Mouse (Mus musculus) C2C12 (cell line): ENCODE data around the gene Dhrs3. TPM values are rescaled to one million over a fixed set of nuclear protein-coding genes. Genes with fewer than 3 reads are reported as not detected.

ENCODE experiments used
- H3K27me3 ChIP-seq: one replicate; pipeline ENCODE4 v1.6.1; 2011; ENCODE audit not compliant: control insufficient read depth, insufficient read depth, insufficient read length
- H3K36me3 ChIP-seq: one replicate; pipeline ENCODE4 v1.6.1; 2011; ENCODE audit not compliant: control insufficient read depth, insufficient read depth
- H3K4me3 ChIP-seq: one replicate; pipeline ENCODE4 v1.5.1; 2011; ENCODE audit warnings: mild to moderate bottlenecking, control low read depth; ENCODE audit not compliant: poor library complexity, insufficient read depth, severe bottlenecking
- H3K79me2 ChIP-seq: one replicate; pipeline ENCODE4 v1.6.1; 2011; ENCODE audit not compliant: control insufficient read depth, insufficient read depth
- H3K79me3 ChIP-seq: one replicate; pipeline ENCODE4 v1.6.1; 2011; ENCODE audit warnings: low read depth, control low read depth
- H3ac ChIP-seq: one replicate; pipeline ENCODE3; 2011; ENCODE audit warnings: low read depth; ENCODE audit not compliant: control insufficient read depth, insufficient read length
- CEBPB ChIP-seq: IDR thresholded peaks from one replicate; pipeline ENCODE4 v1.6.1; 2011; ENCODE audit warnings: low read depth, mild to moderate bottlenecking, control low read depth, moderate library complexity
- CTCF ChIP-seq: IDR thresholded peaks from one replicate; pipeline ENCODE4 v1.5.1; 2011; ENCODE audit not compliant: control insufficient read depth, insufficient read depth, insufficient read length
- FOSL1 ChIP-seq: IDR thresholded peaks from one replicate; pipeline ENCODE4 v1.8.0; 2011; ENCODE audit warnings: mild to moderate bottlenecking, low read length; ENCODE audit not compliant: poor library complexity, insufficient read depth, severe bottlenecking
- MAX ChIP-seq: IDR thresholded peaks from one replicate; pipeline ENCODE4 v1.6.1; 2011; ENCODE audit warnings: mild to moderate bottlenecking, control low read depth
- MYOD1 ChIP-seq: IDR thresholded peaks from one replicate; pipeline ENCODE4 v1.6.1; 2011; ENCODE audit warnings: low read depth; ENCODE audit not compliant: control insufficient read depth, insufficient read length
- MYOG ChIP-seq: IDR thresholded peaks from one replicate; pipeline ENCODE4 v1.6.1; 2011; ENCODE audit not compliant: control insufficient read depth, insufficient read length; ENCODE audit errors: extremely low read depth
- USF1 ChIP-seq: IDR thresholded peaks from one replicate; pipeline ENCODE4 v1.6.1; 2011; ENCODE audit warnings: low read depth, mild to moderate bottlenecking, control low read depth, moderate library complexity
- polyA plus RNA-seq: library from polyadenylated mRNA; unstranded; fragments of >200 nt; fragmentation: generic; extraction: Trizol; gene quantifications from one replicate; pipeline ENCODE4 v1.2.1, GENCODE M21; 2012; ENCODE audit warnings: missing spikeins

The Dhrs3 gene
- polyA plus RNA-seq, 1 experiment, result 5.0 TPM

GRCm38 (mm10) chr4:144898737-144899136, 6.1 kb downstream of the Dhrs3 start:
- TF ChIP-seq FOSL1, result no peak
- no peak for TF ChIP-seq MYOD1
- TF ChIP-seq MAX, result no peak
- no peak for TF ChIP-seq USF1
- no peak for TF ChIP-seq CEBPB
- no peak for TF ChIP-seq MYOG
- TF ChIP-seq CTCF, result no peak
- Histone ChIP-seq H3K4me3 (no peak overlapping the region), H3K27me3 (no peaks in the 10 kb centered on the region), H3K36me3 (no peaks in the 10 kb centered on the region), H3K79me3 (no peaks in the 10 kb centered on the region), H3K79me2 (no peaks in the 10 kb centered on the region), H3ac (no peak overlapping the region)

- H3K4me3 ChIP-seq, result no peak overlapping the region
- no peaks in the 10 kb centered on the region for H3K27me3 ChIP-seq
- TF ChIP-seq CTCF, result no peak
- no peak for TF ChIP-seq CEBPB
- TF ChIP-seq MYOD1, result no peak
- no peak for TF ChIP-seq USF1
- no peaks in the 10 kb centered on the region for H3K79me3 ChIP-seq
- H3K79me2 ChIP-seq, result no peaks in the 10 kb centered on the region
- H3ac ChIP-seq, result no peak overlapping the region
- H3K36me3 ChIP-seq, result no peaks in the 10 kb centered on the region
Observed at GRCm38 (mm10) chr4:144901561-144902111, 9.0 kb downstream of the Dhrs3 start.

- no peaks in the 10 kb centered on the region for H3K36me3 ChIP-seq
- H3K79me2 ChIP-seq, result no peaks in the 10 kb centered on the region
- no peaks in the 10 kb centered on the region for H3K79me3 ChIP-seq
- H3K27me3 ChIP-seq, result no peaks in the 10 kb centered on the region
- no peak overlapping the region for H3K4me3 ChIP-seq
- TF ChIP-seq MAX (no peak), MYOD1 (no peak), MYOG (no peak), FOSL1 (no peak), USF1 (no peak), CEBPB (no peak), CTCF (no peak)
- H3ac ChIP-seq, result no peak overlapping the region
Observed at GRCm38 (mm10) chr4:144903088-144903487, 10.5 kb downstream of the Dhrs3 start.

- Histone ChIP-seq H3K79me2 (no peaks in the 10 kb centered on the region), H3K4me3 (no peak overlapping the region), H3K79me3 (no peaks in the 10 kb centered on the region), H3K27me3 (no peaks in the 10 kb centered on the region), H3K36me3 (no peaks in the 10 kb centered on the region), H3ac (no peak overlapping the region)
- no peak for TF ChIP-seq USF1
- TF ChIP-seq FOSL1, result no peak
- TF ChIP-seq CTCF, result no peak
- TF ChIP-seq MAX, result no peak
- TF ChIP-seq CEBPB, result no peak
- no peak for TF ChIP-seq MYOD1
- TF ChIP-seq MYOG, result no peak
Observed at GRCm38 (mm10) chr4:144903932-144904331, 11.3 kb downstream of the Dhrs3 start.

GRCm38 (mm10) chr4:144905128-144905527, 12.5 kb downstream of the Dhrs3 start:
- no peak overlapping the region for H3ac ChIP-seq
- no peaks in the 10 kb centered on the region for H3K79me3 ChIP-seq
- H3K79me2 ChIP-seq, result no peaks in the 10 kb centered on the region
- no peaks in the 10 kb centered on the region for H3K27me3 ChIP-seq
- no peaks in the 10 kb centered on the region for H3K36me3 ChIP-seq
- TF ChIP-seq MYOD1 (no peak), FOSL1 (no peak), CTCF (no peak), USF1 (no peak), MYOG (no peak), CEBPB (no peak), MAX (no peak)
- no peak overlapping the region for H3K4me3 ChIP-seq

- Histone ChIP-seq H3K36me3 (no peaks in the 10 kb centered on the region), H3ac (no peak overlapping the region), H3K4me3 (no peak overlapping the region), H3K79me3 (no peaks in the 10 kb centered on the region), H3K79me2 (no peaks in the 10 kb centered on the region), H3K27me3 (no peaks in the 10 kb centered on the region)
- TF ChIP-seq CEBPB (no peak), MYOG (no peak), CTCF (no peak), MAX (no peak), USF1 (no peak), FOSL1 (no peak), MYOD1 (no peak)
Observed at GRCm38 (mm10) chr4:144906001-144906889, 13.6 kb downstream of the Dhrs3 start.
